Comparison of ENCODE assay signal across 8 mouse cellular contexts in the genomic region with DNA sequence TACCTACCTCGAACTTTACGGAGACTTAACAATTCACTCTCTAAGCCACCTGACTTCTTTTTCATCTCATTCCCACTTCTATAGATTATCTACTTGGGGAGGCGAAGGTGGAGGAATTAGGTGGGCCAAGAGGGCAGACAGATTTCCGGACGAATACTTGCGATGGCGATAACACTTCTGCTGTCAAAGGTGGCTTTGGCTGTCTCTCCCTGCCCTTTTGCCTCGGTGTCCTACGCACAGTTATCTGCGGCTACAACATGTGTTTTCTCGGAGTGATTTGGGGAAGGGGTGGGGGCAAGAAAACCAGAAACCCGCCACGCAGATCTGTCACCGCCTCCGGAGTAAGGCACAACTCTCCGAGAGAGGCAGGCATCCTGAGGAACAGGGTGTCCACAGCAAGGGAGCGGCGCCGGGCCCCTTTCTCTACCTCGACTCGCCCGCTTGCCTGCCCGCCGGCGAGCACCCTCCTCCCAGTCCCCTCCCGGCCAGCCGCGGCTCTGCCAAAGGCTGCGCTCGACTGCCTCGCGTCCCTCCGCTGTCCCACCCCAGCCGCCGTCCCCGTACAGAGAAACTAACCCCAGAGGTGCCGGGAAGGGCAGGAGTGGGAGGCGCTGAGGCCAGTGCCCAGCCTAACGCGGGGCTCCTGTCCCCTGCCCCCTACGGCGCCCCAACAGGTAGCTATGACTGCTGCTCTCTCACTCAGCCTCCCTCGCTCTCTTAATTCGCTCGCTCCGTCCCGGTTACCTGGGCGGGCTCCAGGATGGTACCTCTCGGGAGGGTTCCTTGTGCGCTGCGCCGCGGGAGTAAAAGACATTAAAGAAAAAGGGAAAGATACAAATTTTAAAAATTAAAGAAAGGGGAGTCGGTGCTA. TPM values are rescaled to one million over a fixed set of nuclear protein-coding genes. Genes with fewer than 3 reads are reported as not detected.
A peak's percentile ranks its signal among the peaks of the same experiment; 100 is the strongest.
DNase-seq lines count a peak whose midpoint lies in the region; ATAC-seq and TF ChIP-seq lines count a peak whose summit lies in the region.

No protein-coding gene starts in this region.

- H3K27ac ChIP-seq in layer of hippocampus, adult 2 months = peak overlapping the region; percentile 85
- peak overlapping the region; percentile 95 for H3K27ac ChIP-seq in embryonic facial prominence, embryonic 10.5 days (replicated peaks)
- peak overlapping the region; percentile 54 for H3K27ac ChIP-seq in intestine, embryonic 14.5 days (ENCODE audit: low read depth)
- H3K27ac ChIP-seq in midbrain, postnatal 0 days (ENCODE audit: low read depth, low read length) = peak overlapping the region; percentile 60
- no peak overlapping the region for H3K27ac ChIP-seq in thymus, adult 2 months (ENCODE audit: control insufficient read depth, insufficient read depth, low read length)

- WGBS in embryonic facial prominence, embryonic 10.5 days = under 1% methylated on average over 54 of the region's 54 CpGs
- under 1% methylated on average over 54 of the region's 54 CpGs for WGBS in intestine, embryonic 14.5 days
- WGBS in midbrain, postnatal 0 days = under 1% methylated on average over 45 of the region's 54 CpGs
- WGBS in thymus, adult 2 months = 2% methylated on average over 54 of the region's 54 CpGs

- TF ChIP-seq POLR2A in thymus, adult 2 months (IDR thresholded peaks at IDR 0.05; ENCODE audit: control insufficient read depth, extremely low read depth, insufficient read depth, low read length, poor library complexity) = no peak

- peaks cover 60% of the 10 kb centered on the region for H3K27me3 ChIP-seq in embryonic facial prominence, embryonic 10.5 days (replicated peaks; ENCODE audit: low read depth, poor library complexity, severe bottlenecking)
- H3K27me3 ChIP-seq in intestine, embryonic 14.5 days (replicated peaks; ENCODE audit: control insufficient read depth, insufficient read depth, low read length) = peaks cover 50% of the 10 kb centered on the region
- H3K27me3 ChIP-seq in midbrain, postnatal 0 days (ENCODE audit: insufficient read depth, low read length) = peaks cover 41% of the 10 kb centered on the region
- peaks cover 41% of the 10 kb centered on the region for H3K27me3 ChIP-seq in thymus, adult 2 months (ENCODE audit: control insufficient read depth, insufficient read depth, low read length)

- ATAC-seq in granulocyte monocyte progenitor cell, adult 5-6 weeks (replicated peaks; ENCODE audit: poor library complexity, severe bottlenecking) = peak; percentile 27
- peak; percentile 52; the same call in 1 of the 2 replicates for ATAC-seq in intestine, embryonic 14.5 days (replicated peaks; ENCODE audit: low FRiP score, low TSS enrichment, low read depth)
- peak; percentile 57; the same call in 1 of the 2 replicates for ATAC-seq in midbrain, postnatal 0 days (ENCODE audit: low FRiP score)

- peak overlapping the region; percentile 96 for H3K4me2 ChIP-seq in intestine, embryonic 14.5 days (ENCODE audit: low read length)
- peak overlapping the region; percentile 88 for H3K4me2 ChIP-seq in midbrain, postnatal 0 days (ENCODE audit: low read depth, low read length, poor library complexity, severe bottlenecking)

- peaks cover 69% of the 10 kb centered on the region for H3K4me1 ChIP-seq in embryonic facial prominence, embryonic 10.5 days
- H3K4me1 ChIP-seq in intestine, embryonic 14.5 days (replicated peaks; ENCODE audit: control insufficient read depth, insufficient read depth, low read length) = 0 out of 2 replicates have a peak, but pooled peaks cover 6% of the 10 kb centered on the region
- H3K4me1 ChIP-seq in midbrain, postnatal 0 days (ENCODE audit: insufficient read depth, low read length) = peaks cover 11% of the 10 kb centered on the region
- H3K4me1 ChIP-seq in thymus, adult 2 months (replicated peaks; ENCODE audit: control insufficient read depth, insufficient read depth, low read length) = peaks cover 5% of the 10 kb centered on the region

- TF ChIP-seq CTCF in layer of hippocampus, adult 2 months (conservative IDR thresholded peaks at IDR 0.05) = no peak
- TF ChIP-seq CTCF in midbrain, postnatal 0 days (IDR thresholded peaks at IDR 0.05) = no peak
- TF ChIP-seq CTCF in thymus, adult 2 months (IDR thresholded peaks at IDR 0.05; ENCODE audit: borderline replicate concordance, control insufficient read depth, extremely low read depth, insufficient read depth, low read length, poor library complexity) = no peak

- peak overlapping the region; percentile 58 for H3K4me3 ChIP-seq in layer of hippocampus, adult 2 months
- peak overlapping the region; percentile 81 for H3K4me3 ChIP-seq in embryonic facial prominence, embryonic 10.5 days
- peak overlapping the region; percentile 57 for H3K4me3 ChIP-seq in intestine, embryonic 14.5 days (ENCODE audit: low read depth, low read length)
- peak overlapping the region; percentile 46 for H3K4me3 ChIP-seq in midbrain, postnatal 0 days (ENCODE audit: low read depth, low read length)
- H3K4me3 ChIP-seq in thymus, adult 2 months (ENCODE audit: control insufficient read depth, insufficient read depth, low read length) = peak overlapping the region; percentile 7; the same call in 1 of the 2 replicates

- peak overlapping the region; percentile 55 for H3K9ac ChIP-seq in intestine, embryonic 14.5 days (ENCODE audit: low read length)
- H3K9ac ChIP-seq in midbrain, postnatal 0 days (replicated peaks; ENCODE audit: low read length, poor library complexity, severe bottlenecking) = peak overlapping the region; percentile 48

- no peaks in the 10 kb centered on the region for H3K36me3 ChIP-seq in embryonic facial prominence, embryonic 10.5 days (replicated peaks)
- no peaks in the 10 kb centered on the region for H3K36me3 ChIP-seq in intestine, embryonic 14.5 days (ENCODE audit: control insufficient read depth, insufficient read depth, low read length)
- no peaks in the 10 kb centered on the region for H3K36me3 ChIP-seq in midbrain, postnatal 0 days (ENCODE audit: insufficient read depth, low read length)
- H3K36me3 ChIP-seq in thymus, adult 2 months (ENCODE audit: control insufficient read depth, insufficient read depth, low read length) = no peaks in the 10 kb centered on the region

- DNase-seq in layer of hippocampus, adult 2 months (ENCODE audit: low spot score in 2 of 2) = peak in 1 of 2 experiments; percentile 26
- DNase-seq in layer of hippocampus, adult 9-11 months = no peak
- DNase-seq in embryonic facial prominence, embryonic 10.5 days (ENCODE audit: low spot score) = peak; percentile 82
- DNase-seq in intestine, embryonic 14.5 days (ENCODE audit: low spot score) = peak; percentile 81
- DNase-seq in liver = peak; percentile 47
- peak; percentile 61 for DNase-seq in midbrain, postnatal 0 days (ENCODE audit: low spot score)
- peak; percentile 16 for DNase-seq in thymus, adult 2 months

- H3K9me3 ChIP-seq in embryonic facial prominence, embryonic 10.5 days = no peaks in the 10 kb centered on the region
- no peaks in the 10 kb centered on the region for H3K9me3 ChIP-seq in intestine, embryonic 14.5 days (ENCODE audit: control insufficient read depth, low read length)
- H3K9me3 ChIP-seq in midbrain, postnatal 0 days (ENCODE audit: low read length) = no peaks in the 10 kb centered on the region

RNA-seq across cellular contexts. Expression of a gene that starts 5.0 kb away (rescaled TPM):
- total RNA-seq in layer of hippocampus, adult 2 months (2021) = 10 to 100 TPM; 24.3 to 31.0 TPM
- 22.7 and 25.5 TPM in 2 replicates for polyA plus RNA-seq in embryonic facial prominence, embryonic 10.5 days (2016; fragmentation: Nextera tagmentation; extraction: Ambion mirVana)
- 0.45 and 2.6 TPM in 2 replicates for total RNA-seq in granulocyte monocyte progenitor cell, adult 5-6 weeks (2014; fragmentation: Nextera tagmentation)
- total RNA-seq in granulocyte monocyte progenitor cell, adult 5-6 weeks (2017) = 0.98 TPM in 1 of 2 replicates, not detected in the other
- polyA plus RNA-seq in intestine, embryonic 14.5 days (2014; fragmentation: Nextera tagmentation; extraction: Ambion mirVana) = 33.0 and 34.8 TPM in 2 replicates
- 47.6 and 49.5 TPM in 2 replicates for total RNA-seq in midbrain, postnatal 0 days (2014; rRNA removed)
- 30.6 and 30.8 TPM in 2 replicates for polyA plus RNA-seq in midbrain, postnatal 0 days (2015; fragmentation: Nextera tagmentation; extraction: Ambion mirVana)
- 1.1 and 2.1 TPM in 2 replicates for polyA plus RNA-seq in thymus, adult 2 months (2012; rRNA removed)

RNA-seq across cellular contexts. Expression of a gene that starts 5.6 kb away (rescaled TPM):
- total RNA-seq in layer of hippocampus, adult 2 months (2021) = 100 to 1,000 TPM; 101 to 106 TPM
- 339 and 344 TPM in 2 replicates for polyA plus RNA-seq in embryonic facial prominence, embryonic 10.5 days (2016; fragmentation: Nextera tagmentation; extraction: Ambion mirVana)
- 102 and 146 TPM in 2 replicates for total RNA-seq in granulocyte monocyte progenitor cell, adult 5-6 weeks (2014; fragmentation: Nextera tagmentation)
- total RNA-seq in granulocyte monocyte progenitor cell, adult 5-6 weeks (2017) = 215 and 273 TPM in 2 replicates
- polyA plus RNA-seq in intestine, embryonic 14.5 days (2014; fragmentation: Nextera tagmentation; extraction: Ambion mirVana) = 252 and 263 TPM in 2 replicates
- total RNA-seq in midbrain, postnatal 0 days (2014; rRNA removed) = 169 and 210 TPM in 2 replicates
- 368 and 370 TPM in 2 replicates for polyA plus RNA-seq in midbrain, postnatal 0 days (2015; fragmentation: Nextera tagmentation; extraction: Ambion mirVana)
- 58.5 and 61.4 TPM in 2 replicates for polyA plus RNA-seq in thymus, adult 2 months (2012; rRNA removed)

RNA-seq across cellular contexts. Expression of a gene that starts 50.8 kb away (rescaled TPM):
- total RNA-seq in layer of hippocampus, adult 2 months (2021) = 1 to 10 TPM; 3.3 to 4.7 TPM
- polyA plus RNA-seq in embryonic facial prominence, embryonic 10.5 days (2016; fragmentation: Nextera tagmentation; extraction: Ambion mirVana) = 1.3 and 1.4 TPM in 2 replicates
- 0.77 and 0.81 TPM in 2 replicates for total RNA-seq in granulocyte monocyte progenitor cell, adult 5-6 weeks (2014; fragmentation: Nextera tagmentation)
- 2.8 and 2.9 TPM in 2 replicates for total RNA-seq in granulocyte monocyte progenitor cell, adult 5-6 weeks (2017)
- polyA plus RNA-seq in intestine, embryonic 14.5 days (2014; fragmentation: Nextera tagmentation; extraction: Ambion mirVana) = 0.58 and 0.91 TPM in 2 replicates
- 0.93 and 4.0 TPM in 2 replicates for total RNA-seq in midbrain, postnatal 0 days (2014; rRNA removed)
- 0.28 and 0.54 TPM in 2 replicates for polyA plus RNA-seq in midbrain, postnatal 0 days (2015; fragmentation: Nextera tagmentation; extraction: Ambion mirVana)
- polyA plus RNA-seq in thymus, adult 2 months (2012; rRNA removed) = 1.1 and 1.5 TPM in 2 replicates

Comparison
In these comparisons a context has a peak if more than half of its experiments do, and no peak if none do; other contexts are left out.
1. H3K4me3 ChIP-seq: peak in every context shown above with its lines; median percentile 81 in embryonic facial prominence, embryonic 10.5 days; 58 in layer of hippocampus, adult 2 months; 57 in intestine, embryonic 14.5 days; 46 in midbrain, postnatal 0 days; 7 in thymus, adult 2 months.